Comparison of ENCODE assay signal across 10 mouse cellular contexts in the genomic region with DNA sequence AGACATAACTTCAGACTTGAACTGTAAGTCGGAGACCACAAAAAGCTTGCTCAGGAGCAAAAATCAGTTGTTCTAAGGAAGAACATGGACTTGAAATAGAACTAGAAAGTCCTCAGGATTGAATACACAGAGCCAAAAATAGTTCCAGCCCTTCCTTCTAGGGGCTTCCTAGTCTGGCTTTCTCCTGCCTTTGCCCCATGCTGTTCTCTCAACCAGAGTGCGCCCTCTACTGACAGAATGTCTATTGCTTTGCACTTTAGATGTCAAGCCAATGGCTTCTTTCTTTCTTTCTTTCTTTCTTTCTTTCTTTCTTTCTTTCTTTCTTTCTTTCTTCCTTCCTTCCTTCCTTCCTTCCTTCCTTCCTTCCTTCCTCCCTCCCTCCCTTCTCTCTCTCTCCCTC. TPM values are rescaled to one million over a fixed set of nuclear protein-coding genes. Genes with fewer than 3 reads are reported as not detected.
DNase-seq lines count a peak whose midpoint lies in the region; ATAC-seq and TF ChIP-seq lines count a peak whose summit lies in the region.
"Had no signal": no experiment of that assay in that cellular context is flagged by ENCODE, and none has a peak within 500 bp of the region (broad histone marks: within the 10 kb centered on the region; RNA-seq: fewer than 3 reads in every experiment).

No protein-coding gene starts in this region.

- DNase-seq in hindbrain, embryonic 14.5 days (ENCODE audit: low spot score): peak; percentile 36
- peak; percentile 45 for DNase-seq in urinary bladder, postnatal 25 days (ENCODE audit: low spot score)
- no peak for DNase-seq in urinary bladder, postnatal 36 days (ENCODE audit: low spot score in 2 of 2)
- peak; percentile 82 to 87 for DNase-seq in cerebellum, postnatal 10 days
- no peak for DNase-seq in liver, postnatal 0 days
- DNase-seq in T-cell, adult 2 months (ENCODE audit: low spot score): no peak

- no peak for ATAC-seq in hindbrain, embryonic 14.5 days (ENCODE audit: low FRiP score)
- no peak for ATAC-seq in hindbrain, embryonic 16.5 days
- ATAC-seq in liver, postnatal 0 days: no peak
- ATAC-seq in megakaryocyte-erythroid progenitor cell, adult 5-6 weeks (replicated peaks; ENCODE audit: low FRiP score, low TSS enrichment, poor library complexity, severe bottlenecking): no peak

- no peak overlapping the region for H3K4me3 ChIP-seq in hindbrain, embryonic 14.5 days (replicated peaks; ENCODE audit: low read length)
- no peak overlapping the region for H3K4me3 ChIP-seq in hindbrain, embryonic 16.5 days (ENCODE audit: low read length)
- no peak overlapping the region for H3K4me3 ChIP-seq in liver, postnatal 0 days (ENCODE audit: low read depth, low read length)
- H3K4me3 ChIP-seq: embryonic facial prominence, embryonic 13.5 days had no signal

- no peak for TF ChIP-seq EP300 in liver, postnatal 0 days (IDR thresholded peaks at IDR 0.05; ENCODE audit: low read depth)

- H3K9ac ChIP-seq in hindbrain, embryonic 14.5 days: no peak overlapping the region
- H3K9ac ChIP-seq in hindbrain, embryonic 16.5 days (ENCODE audit: low read depth, low read length): no peak overlapping the region
- no peak overlapping the region for H3K9ac ChIP-seq in liver, postnatal 0 days (replicated peaks)
- H3K9ac ChIP-seq: embryonic facial prominence, embryonic 13.5 days had no signal

- no peaks in the 10 kb centered on the region for H3K27me3 ChIP-seq in hindbrain, embryonic 14.5 days (ENCODE audit: control insufficient read depth, insufficient read depth, low read length)
- no peaks in the 10 kb centered on the region for H3K27me3 ChIP-seq in hindbrain, embryonic 16.5 days (replicated peaks; ENCODE audit: control insufficient read depth, insufficient read depth, low read length)
- no peaks in the 10 kb centered on the region for H3K27me3 ChIP-seq in liver, postnatal 0 days (ENCODE audit: insufficient read depth, low read length)

- no peaks in the 10 kb centered on the region for H3K9me3 ChIP-seq in hindbrain, embryonic 14.5 days (ENCODE audit: control insufficient read depth, low read length)
- H3K9me3 ChIP-seq in hindbrain, embryonic 16.5 days (ENCODE audit: control insufficient read depth, low read length): no peaks in the 10 kb centered on the region
- H3K9me3 ChIP-seq in liver, postnatal 0 days (ENCODE audit: low read length): no peaks in the 10 kb centered on the region
- H3K9me3 ChIP-seq: embryonic facial prominence, embryonic 13.5 days had no signal

- peak; percentile 61 for TF ChIP-seq CTCF in liver, postnatal 0 days (IDR thresholded peaks at IDR 0.05; ENCODE audit: low read depth)

- WGBS in hindbrain, embryonic 14.5 days: 55% methylated on average over 2 of the region's 2 CpGs
- 48% methylated on average over 2 of the region's 2 CpGs for WGBS in hindbrain, embryonic 16.5 days
- 42% methylated on average over 2 of the region's 2 CpGs for WGBS in liver, postnatal 0 days (ENCODE audit: insufficient replicate concordance)

- no peak overlapping the region for H3K27ac ChIP-seq in hindbrain, embryonic 14.5 days
- H3K27ac ChIP-seq in hindbrain, embryonic 16.5 days (ENCODE audit: low read depth, low read length): no peak overlapping the region
- no peak overlapping the region for H3K27ac ChIP-seq in liver, postnatal 0 days (ENCODE audit: low read depth)
- H3K27ac ChIP-seq: embryonic facial prominence, embryonic 13.5 days had no signal

- no peaks in the 10 kb centered on the region for H3K36me3 ChIP-seq in hindbrain, embryonic 14.5 days (replicated peaks; ENCODE audit: control insufficient read depth, insufficient read depth)
- H3K36me3 ChIP-seq in hindbrain, embryonic 16.5 days (ENCODE audit: control insufficient read depth, insufficient read depth, low read length): no peaks in the 10 kb centered on the region
- H3K36me3 ChIP-seq in liver, postnatal 0 days (replicated peaks; ENCODE audit: insufficient read depth, low read length): no peaks in the 10 kb centered on the region
- H3K36me3 ChIP-seq: embryonic facial prominence, embryonic 13.5 days had no signal

- H3K4me2 ChIP-seq in hindbrain, embryonic 14.5 days (replicated peaks): no peak overlapping the region
- H3K4me2 ChIP-seq in hindbrain, embryonic 16.5 days (ENCODE audit: low read length): no peak overlapping the region
- no peak overlapping the region for H3K4me2 ChIP-seq in liver, postnatal 0 days (ENCODE audit: low read depth, low read length)
- H3K4me2 ChIP-seq: embryonic facial prominence, embryonic 13.5 days had no signal

- no peaks in the 10 kb centered on the region for H3K4me1 ChIP-seq in hindbrain, embryonic 14.5 days (replicated peaks; ENCODE audit: control insufficient read depth, insufficient read depth, low read length)
- no peaks in the 10 kb centered on the region for H3K4me1 ChIP-seq in hindbrain, embryonic 16.5 days (ENCODE audit: control insufficient read depth, insufficient read depth, low read depth, low read length)
- H3K4me1 ChIP-seq in liver, postnatal 0 days (ENCODE audit: insufficient read depth): no peaks in the 10 kb centered on the region
- H3K4me1 ChIP-seq: embryonic facial prominence, embryonic 13.5 days had no signal

RNA-seq across cellular contexts. Expression of a gene that starts 7.2 kb away (rescaled TPM):
- 4.4 and 5.4 TPM in 2 replicates for polyA plus RNA-seq in hindbrain, embryonic 14.5 days (2014; fragmentation: Nextera tagmentation; extraction: Ambion mirVana)
- polyA plus RNA-seq in hindbrain, embryonic 16.5 days (2015; fragmentation: Nextera tagmentation; extraction: Ambion mirVana): 5.1 and 6.1 TPM in 2 replicates
- 0.01 and 0.11 TPM in 2 replicates for polyA plus RNA-seq in liver, postnatal 0 days (2015; fragmentation: Nextera tagmentation; extraction: Ambion mirVana)
- not detected in 2 replicates for total RNA-seq in megakaryocyte-erythroid progenitor cell, adult 5-6 weeks (2014; fragmentation: Nextera tagmentation)
- not detected in 2 replicates for total RNA-seq in megakaryocyte-erythroid progenitor cell, adult 5-6 weeks (2017)

RNA-seq across cellular contexts. Expression of a gene that starts 10.7 kb away (rescaled TPM):
- polyA plus RNA-seq in hindbrain, embryonic 14.5 days (2014; fragmentation: Nextera tagmentation; extraction: Ambion mirVana): 0.42 and 0.79 TPM in 2 replicates
- polyA plus RNA-seq in hindbrain, embryonic 16.5 days (2015; fragmentation: Nextera tagmentation; extraction: Ambion mirVana): 0.91 and 1.6 TPM in 2 replicates
- polyA plus RNA-seq in liver, postnatal 0 days (2015; fragmentation: Nextera tagmentation; extraction: Ambion mirVana): 0.07 and 0.11 TPM in 2 replicates
- not detected in 2 replicates for total RNA-seq in megakaryocyte-erythroid progenitor cell, adult 5-6 weeks (2014; fragmentation: Nextera tagmentation)
- not detected in 2 replicates for total RNA-seq in megakaryocyte-erythroid progenitor cell, adult 5-6 weeks (2017)

RNA-seq across cellular contexts. Expression of a gene that starts 56.4 kb away (rescaled TPM):
- polyA plus RNA-seq in hindbrain, embryonic 14.5 days (2014; fragmentation: Nextera tagmentation; extraction: Ambion mirVana): 0.13 and 0.14 TPM in 2 replicates
- 0.30 and 0.31 TPM in 2 replicates for polyA plus RNA-seq in hindbrain, embryonic 16.5 days (2015; fragmentation: Nextera tagmentation; extraction: Ambion mirVana)
- polyA plus RNA-seq in liver, postnatal 0 days (2015; fragmentation: Nextera tagmentation; extraction: Ambion mirVana): not detected in 2 replicates
- total RNA-seq in megakaryocyte-erythroid progenitor cell, adult 5-6 weeks (2014; fragmentation: Nextera tagmentation): not detected in 2 replicates
- not detected in 2 replicates for total RNA-seq in megakaryocyte-erythroid progenitor cell, adult 5-6 weeks (2017)
- polyA plus RNA-seq: neural tube, embryonic 11.5 days had no signal

Comparison
In these comparisons a context has a peak if more than half of its experiments do, and no peak if none do; other contexts are left out.
1. DNase-seq: peak in hindbrain, embryonic 14.5 days (single experiment), urinary bladder, postnatal 25 days (single experiment) and cerebellum, postnatal 10 days (2 of 2); none in urinary bladder, postnatal 36 days (0 of 2), liver, postnatal 0 days (single experiment) and T-cell, adult 2 months (single experiment).